Mouse (Mus musculus): ENCODE results near the gene St3gal3.

The St3gal3 gene

GRCm38 (mm10) chr4:118134485-118135365, at the start of gene St3gal3:
St3gal3 (minus strand) TSS chr4:118134914.
- peak; percentile 96 for DNase-seq

GRCm38 (mm10) chr4:118180301-118181080, 45.8 kb upstream of the St3gal3 start:
- no peak for DNase-seq

- peak; percentile 93 for DNase-seq
Measured at GRCm38 (mm10) chr4:118179467-118180300, 45.0 kb upstream of the St3gal3 start, which contains the start of gene Kdm4a. Kdm4a (minus strand) TSS chr4:118180043.

DNA sequence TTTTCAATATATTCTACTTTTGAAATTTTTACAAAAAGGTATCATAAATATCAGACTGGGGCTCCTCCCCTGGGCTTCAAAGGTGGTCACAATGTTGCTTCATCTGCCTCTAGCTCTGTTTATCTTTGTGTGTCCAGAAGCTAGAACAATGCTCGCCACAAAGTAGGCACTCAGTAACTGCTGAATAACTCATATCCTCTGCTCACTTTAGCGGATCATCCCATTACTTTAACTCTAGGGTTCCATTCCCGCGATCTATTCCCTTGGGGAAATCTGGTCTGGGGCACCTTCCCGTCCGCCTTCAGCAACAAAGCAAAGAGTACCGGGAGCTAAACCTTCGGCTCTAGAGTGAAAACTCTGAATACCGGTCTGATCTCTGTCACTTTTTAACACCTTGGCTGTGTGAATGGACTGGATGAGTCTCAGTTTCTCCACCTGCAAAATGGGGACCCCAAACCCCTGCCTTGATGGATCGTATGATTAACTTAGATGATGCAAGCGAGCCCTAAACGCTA, 44.3 kb upstream of the St3gal3 start:
- no peak for DNase-seq

DNA sequence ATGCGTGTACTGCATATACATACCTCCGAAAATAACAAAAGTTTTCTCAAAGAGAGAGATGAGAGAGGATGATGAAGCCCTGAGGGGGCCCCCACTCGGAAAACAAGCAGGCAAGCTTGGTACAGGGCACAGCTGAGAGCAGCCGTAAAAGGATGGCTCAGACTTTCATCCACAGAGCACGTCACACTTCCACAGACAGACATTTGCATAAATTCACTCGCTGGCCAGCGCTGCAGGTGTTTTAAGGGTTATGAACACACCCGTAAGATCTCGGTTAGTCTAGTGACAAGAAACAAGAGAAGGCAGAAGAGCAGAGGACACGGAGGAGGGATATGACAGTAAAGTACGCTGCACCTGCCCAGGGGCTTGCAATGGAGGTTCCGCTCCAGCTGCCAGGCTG, 37.7 kb upstream of the St3gal3 start:
- DNase-seq = no peak

- DNase-seq = peak; percentile 23
Measured at GRCm38 (mm10) chr4:118171006-118171405, 36.3 kb upstream of the St3gal3 start.

DNA sequence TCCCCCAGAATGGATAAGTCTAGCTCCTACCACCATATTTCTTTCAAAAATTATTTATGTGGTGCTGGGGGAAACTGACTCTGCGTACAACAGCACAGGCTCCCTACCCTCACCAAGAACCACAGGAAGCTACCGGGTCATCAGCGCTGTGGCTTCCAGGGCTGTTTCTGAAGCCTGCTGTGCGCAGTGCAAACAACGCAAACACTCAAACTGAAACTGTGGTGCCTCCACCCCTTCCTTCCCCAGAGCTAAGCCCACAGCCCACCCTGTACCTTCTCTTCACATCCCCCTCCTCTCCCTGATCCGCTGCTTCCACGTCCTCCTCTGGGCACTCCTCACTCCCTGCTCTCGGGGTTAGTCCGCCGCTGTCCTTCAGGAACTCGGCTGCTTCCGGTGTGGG, 27.4 kb upstream of the St3gal3 start:
- no peak for DNase-seq

- DNase-seq = no peak
Measured at GRCm38 (mm10) chr4:118157666-118158065, 23.0 kb upstream of the St3gal3 start.

GRCm38 (mm10) chr4:118156559-118156958, 21.8 kb upstream of the St3gal3 start:
- DNase-seq = no peak

DNA sequence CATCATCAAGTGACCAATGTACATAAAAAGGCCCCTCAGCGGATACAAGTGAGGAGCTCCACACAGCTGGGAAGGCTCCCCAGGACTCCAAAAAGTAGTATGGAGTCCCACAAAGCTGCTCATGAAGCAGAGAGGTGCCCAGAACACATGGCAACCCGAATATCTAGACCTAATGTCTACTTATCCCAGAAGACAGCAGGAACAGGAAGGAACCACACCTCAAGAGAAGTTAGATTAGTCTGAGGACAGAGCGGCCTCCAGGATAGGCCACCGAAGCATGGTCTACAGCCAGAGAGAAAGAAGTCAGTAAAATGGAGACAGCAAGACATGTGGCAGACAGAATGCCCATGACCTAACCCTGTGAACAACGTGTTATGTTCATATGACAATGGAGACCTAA, 20.2 kb upstream of the St3gal3 start:
- no peak for DNase-seq

DNA sequence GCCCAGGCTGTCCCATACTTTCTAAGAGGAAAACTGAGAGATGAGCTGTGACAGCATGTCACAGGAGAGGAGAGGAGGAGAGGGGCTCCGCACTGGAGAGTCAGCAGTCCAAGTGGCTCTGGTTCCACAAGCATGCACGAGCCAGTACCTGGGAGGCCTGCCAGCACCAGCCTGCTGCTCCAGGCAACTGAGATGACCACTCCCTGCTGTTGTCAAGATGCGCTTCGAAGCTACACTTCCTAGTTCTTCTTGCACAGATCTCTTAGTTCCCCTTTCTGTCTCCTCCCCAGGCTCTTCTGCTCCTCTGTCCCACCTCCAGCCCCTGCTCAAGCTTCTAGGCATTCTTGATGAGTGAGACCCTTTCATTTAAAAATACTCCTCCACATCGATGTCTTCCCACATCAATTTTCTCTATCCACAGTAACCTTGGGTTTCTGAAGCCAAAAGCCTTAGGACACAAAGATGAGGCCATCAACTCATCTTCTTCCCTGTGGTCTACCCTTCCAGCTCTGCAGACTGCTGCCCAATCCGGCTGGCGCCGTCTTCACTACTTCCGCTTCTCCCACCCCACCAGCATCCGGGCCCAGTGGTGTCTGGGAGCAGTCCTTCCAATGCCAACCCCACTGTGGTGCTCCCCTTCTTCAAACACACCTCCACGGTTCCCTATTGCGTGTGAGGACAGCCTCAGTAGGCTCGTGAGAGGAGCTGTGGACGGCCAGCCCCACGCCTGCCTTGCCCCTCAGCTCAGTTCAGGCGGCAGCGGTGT, 17.5 kb upstream of the St3gal3 start:
- DNase-seq = no peak

- DNase-seq = no peak
Measured at GRCm38 (mm10) chr4:118150804-118151203, 16.1 kb upstream of the St3gal3 start.

- DNase-seq = no peak
Measured at GRCm38 (mm10) chr4:118149956-118150680, 15.4 kb upstream of the St3gal3 start.

- DNase-seq = no peak
Measured at GRCm38 (mm10) chr4:118149055-118149576, 14.4 kb upstream of the St3gal3 start.

DNA sequence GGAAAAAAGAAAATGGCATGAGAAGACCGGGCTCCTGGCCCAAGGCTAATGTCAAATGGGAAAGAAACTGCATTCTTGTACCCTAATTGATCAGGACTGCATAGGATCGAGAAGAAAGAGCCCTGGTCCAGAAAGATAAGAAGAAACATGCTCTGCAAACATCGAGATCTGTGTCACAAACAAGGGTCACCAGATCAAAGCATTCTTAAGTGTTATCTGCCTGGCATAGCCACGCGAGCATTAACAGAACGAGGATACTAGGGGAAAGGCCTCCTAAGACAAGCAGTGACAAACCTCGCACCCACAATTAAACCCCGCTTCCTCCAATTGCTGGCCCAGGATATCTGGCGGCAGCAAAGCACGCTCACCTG, 13.6 kb upstream of the St3gal3 start:
- DNase-seq = no peak

DNA sequence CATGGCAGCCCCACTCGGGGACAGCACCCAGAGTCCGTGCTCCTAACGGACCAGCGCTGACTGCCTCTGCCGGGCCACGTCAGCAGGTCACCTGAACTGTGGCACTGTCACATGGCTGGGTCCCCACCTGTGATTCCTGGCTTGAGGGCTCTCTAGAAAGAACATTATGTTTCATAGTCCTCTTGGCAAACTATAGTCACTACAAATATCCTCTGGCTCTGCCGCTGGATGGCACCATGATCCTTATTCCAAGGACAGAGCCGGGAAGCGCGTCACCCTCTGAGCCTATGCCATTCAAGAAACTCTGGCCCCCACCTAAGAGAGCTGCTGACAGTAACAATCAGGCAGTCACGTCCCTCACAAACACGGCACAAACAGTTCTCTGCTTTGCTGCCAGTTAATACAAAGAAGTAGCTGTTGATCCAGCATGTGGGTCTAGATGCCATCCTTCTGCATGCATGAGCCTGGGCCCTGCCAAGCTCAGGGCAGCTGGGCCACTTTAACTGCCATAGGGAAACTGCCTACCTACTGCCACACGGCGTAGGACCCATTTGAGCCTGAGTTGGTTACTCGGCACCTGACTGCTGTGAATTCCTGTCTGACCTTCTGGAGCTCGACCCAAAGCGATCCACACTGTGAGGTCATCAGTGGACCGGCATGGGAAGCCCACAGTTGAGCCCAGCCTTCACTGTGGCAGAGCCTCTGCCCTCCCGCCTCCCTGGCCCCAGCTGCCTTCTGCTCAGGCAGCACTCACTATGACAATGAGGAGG, 13.0 kb upstream of the St3gal3 start:
- DNase-seq = no peak

DNA sequence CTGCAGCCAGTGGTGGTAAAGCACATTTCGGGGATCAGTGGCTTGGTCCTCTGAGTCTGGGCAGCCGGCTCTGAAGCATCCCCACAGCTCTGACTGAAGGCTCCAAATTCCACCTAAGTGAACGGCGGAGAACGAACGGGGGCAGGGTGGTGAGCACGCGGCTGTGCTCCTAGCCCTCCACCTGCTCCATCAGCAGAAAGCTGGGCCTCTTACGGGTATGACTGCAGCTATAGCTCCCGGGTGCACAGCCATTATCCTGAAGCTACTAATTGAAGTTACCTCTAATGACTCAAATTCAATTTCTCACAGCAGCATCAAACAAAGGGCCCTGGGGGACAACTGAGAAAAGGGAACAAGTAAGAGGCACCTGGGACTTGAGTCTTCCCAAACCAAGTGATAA, 12.4 kb upstream of the St3gal3 start:
- DNase-seq = no peak

- DNase-seq = no peak
Measured at GRCm38 (mm10) chr4:118144324-118144723, 9.6 kb upstream of the St3gal3 start.

DNA sequence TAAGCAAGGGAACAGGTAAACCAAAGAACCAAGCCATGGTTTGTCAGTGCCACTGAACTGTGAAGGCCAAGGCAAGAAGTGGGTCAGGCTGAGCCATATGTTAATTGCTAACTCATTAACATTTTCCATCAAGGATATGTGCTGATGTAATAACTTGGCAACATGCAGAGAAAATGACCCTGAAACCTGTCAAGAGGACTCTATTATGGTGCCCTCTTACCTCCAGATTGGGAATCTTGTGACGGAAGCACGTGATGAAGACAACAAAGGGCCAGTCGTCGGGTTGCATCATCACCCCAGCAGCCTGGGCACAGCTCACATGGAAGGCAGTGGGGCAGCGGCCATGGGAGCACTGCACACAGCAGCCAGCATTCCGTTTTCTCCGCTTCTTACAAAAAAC, 9.0 kb upstream of the St3gal3 start:
- peak; percentile 76 for DNase-seq

- DNase-seq = peak; percentile 43
Measured at GRCm38 (mm10) chr4:118141511-118141910, 6.8 kb upstream of the St3gal3 start.

All from kidney, adult 18-20 months (tissue).